Mouse (Mus musculus): Measurements from ENCODE around the gene Tia1.
"Not testable (repeated sequence)": the region's sequence is repeated elsewhere in the genome, so short reads cannot be mapped to it uniquely, and the experiment has no call there.

Gene Tia1

DNA sequence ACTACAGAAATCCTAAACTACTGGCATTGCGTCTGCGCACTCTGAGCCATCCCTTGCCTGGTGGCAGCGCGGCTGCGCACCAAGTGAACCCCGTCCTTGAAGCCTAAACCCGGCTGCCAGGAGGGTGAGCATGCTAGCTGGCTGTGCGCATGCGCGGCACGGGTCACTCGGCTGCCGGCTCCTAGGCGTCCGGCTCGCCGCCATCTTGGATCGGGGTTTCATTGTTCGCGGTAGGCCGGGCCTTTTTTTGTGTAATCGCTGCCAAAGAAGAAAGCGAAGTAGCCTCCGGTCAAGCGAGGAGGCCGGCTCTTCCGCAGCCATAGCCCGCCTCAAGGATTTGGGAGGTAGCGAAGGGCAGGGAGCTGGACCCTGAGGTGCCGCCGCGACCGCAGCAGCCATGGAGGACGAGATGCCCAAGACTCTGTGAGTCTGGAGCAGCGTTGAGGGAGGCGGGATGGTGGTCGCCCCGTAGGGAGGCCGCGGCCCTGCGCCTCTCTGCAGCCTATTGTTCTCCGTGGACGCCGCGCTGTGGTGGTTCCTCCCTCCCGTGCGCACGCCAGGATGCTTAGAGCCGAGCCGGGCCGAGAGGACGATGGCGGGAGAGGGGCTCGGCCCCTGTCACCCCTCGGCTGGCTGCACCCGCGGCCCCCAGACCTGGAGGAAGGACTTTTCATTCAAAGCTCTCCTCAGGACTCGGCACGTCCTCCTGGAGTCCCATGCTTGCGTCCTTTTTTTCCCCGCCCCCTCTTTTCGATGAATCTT, at the start of gene Tia1:
Gene Tia1, plus strand, starts transcription at position 120 of the 762 bp plus-strand sequence.
- peak; percentile 99 for DNase-seq (ENCODE audit: low read depth, low spot score)

DNA sequence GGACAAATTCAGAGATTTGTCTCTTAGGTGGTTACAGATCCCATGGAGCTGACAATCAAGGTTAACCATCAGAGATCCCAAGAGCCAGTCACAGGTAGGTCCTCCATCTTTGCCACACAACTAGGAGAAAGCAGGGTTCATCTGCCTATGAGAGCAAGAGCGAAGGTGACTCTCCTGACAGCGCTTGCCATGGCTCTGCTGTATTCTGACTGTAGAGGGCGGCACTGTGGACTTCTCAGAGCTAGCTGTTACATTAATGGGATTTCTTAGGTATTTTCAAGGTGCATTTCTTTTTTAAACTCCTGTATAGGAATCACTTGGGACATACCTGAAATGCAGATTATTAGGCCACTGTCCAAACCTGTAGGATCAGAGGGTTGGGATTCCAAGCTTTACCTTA, 49.1 kb upstream of the Tia1 start:
- DNase-seq (ENCODE audit: low read depth, low spot score), result no peak

DNA sequence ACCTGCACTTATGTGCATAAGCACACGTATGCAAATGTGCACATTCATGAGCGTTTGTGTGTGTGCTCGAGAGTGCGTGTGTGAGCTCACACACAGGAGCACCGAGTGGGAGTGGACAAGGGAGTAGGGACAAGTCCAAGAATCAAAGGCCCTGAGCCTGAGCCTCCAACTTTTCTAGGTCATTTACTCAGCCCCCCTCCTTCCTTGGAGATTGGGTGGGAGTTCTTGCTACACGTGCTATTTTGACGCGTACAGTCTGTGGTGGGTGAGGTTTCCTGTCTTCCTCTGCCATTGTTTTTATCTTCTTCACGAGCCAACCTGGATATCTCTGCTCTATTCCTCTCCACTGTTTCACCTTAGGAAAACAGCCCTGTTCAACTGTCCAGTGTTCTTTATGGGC, 47.1 kb upstream of the Tia1 start:
- no peak for DNase-seq (ENCODE audit: low read depth, low spot score)

DNA sequence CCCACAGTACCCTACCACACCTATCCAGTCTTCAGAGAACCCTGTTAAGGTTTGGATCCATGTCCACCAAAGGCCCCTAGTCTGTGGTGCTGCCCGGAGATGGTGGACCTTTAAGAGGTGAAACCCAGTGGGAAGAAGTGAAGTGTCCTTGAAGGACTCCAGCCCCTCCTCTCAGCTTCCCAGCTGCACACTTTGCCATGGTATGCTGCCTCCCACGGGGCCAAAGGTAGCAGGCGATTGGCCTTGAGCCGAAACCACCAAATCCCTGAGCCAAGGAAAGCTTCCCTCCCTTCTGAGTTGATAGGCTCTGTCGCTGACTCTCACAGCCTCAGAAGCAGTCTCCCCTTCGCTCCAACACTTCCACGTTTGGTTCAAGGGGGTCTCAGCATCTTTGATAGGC, 43.3 kb upstream of the Tia1 start:
- DNase-seq (ENCODE audit: low read depth, low spot score), result peak; percentile 14

DNA sequence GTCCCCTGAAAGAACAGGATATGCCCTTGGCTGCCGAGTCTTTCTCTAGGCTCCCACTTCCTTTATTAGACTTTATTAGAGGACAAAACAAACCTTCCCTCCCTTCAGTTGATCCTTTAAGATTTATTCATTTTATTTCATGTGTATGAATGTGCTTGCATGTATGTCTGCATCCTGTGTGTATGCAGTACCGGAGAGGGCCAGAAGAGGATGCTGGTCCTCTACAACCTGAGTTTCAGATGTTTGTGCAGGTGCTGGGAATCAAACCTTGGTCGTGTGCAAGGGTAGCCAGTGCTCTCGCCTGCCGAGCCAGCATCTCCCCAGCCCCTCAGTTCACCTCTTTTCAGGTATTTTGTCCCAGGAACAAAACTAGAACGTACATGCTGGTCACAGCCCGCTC, 42.6 kb upstream of the Tia1 start:
- peak; percentile 47 for DNase-seq (ENCODE audit: low read depth, low spot score)

DNA sequence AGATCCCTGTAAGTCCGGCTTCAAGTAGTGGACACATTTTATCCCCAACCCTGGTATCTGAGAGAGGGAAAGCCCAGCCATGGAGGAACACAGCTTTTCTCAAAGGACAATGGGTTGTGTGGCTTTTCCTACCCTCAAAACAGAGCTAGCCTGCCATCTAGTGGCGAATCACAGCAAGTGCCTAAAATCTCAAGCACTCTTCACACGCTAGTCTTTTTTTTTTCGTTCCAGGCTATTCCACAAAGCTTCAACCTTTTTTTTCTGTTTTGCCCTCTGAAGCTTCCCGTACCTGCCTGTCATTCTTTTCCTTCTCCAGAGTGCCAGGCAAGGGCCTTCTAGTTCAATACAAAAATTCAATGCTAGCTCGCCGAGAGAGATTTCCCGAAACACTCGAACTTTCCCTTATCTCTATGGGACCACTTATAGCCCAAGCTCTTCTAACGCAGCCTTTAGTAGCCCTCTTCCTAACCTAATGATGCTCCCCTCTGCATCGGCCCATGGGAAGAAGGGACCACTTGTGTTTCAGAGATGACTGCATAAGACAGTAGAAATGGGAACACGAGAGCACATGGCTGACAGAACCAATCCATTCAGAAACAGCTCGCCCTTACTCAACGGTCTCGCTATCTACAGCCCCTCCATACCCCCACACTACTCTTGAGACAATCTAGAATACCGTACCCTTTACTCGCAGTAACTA, 39.4 kb upstream of the Tia1 start:
- peak; percentile 89 for DNase-seq (ENCODE audit: low read depth, low spot score)

DNA sequence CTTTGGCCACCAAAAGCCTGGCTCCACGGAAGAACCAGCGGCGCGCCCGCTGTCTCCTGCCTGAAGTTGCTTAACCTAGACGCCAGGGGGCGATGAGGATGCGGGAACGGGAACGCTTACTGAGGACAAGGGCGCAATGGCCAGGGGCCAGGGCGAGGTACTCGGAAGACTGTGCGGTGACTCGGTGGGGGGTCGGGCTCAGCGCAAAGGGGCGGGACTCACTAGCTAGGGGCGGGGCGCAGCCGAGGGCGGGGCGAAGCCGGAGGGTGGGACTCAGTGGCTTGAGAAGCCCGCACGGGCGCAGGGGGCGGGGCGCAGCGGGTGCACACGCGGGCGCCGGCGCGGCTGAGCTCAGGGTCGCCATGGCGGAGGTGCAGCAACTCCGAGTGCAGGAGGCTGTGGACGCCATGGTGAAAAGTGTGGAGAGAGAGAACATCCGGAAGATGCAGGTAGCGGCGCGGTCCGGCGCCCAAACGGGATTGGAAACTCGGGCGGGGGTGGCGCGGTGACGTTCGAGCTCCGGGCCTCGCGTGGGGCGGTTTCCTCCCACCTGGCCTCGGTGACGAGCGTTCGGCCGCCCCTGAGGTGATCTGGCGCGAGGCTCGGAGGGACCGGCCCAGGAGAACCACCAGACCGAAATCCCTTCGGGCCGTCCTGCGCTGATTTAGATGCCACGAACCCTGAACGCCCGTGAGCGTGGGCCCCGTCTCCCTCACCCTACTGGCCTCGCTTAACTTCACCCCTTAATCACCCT, 38.5 kb upstream of the Tia1 start, which contains the start of gene Fam136a:
Gene Fam136a, plus strand, starts transcription at position 276 of the 754 bp plus-strand sequence.
- DNase-seq (ENCODE audit: low read depth, low spot score), result peak; percentile 100

DNA sequence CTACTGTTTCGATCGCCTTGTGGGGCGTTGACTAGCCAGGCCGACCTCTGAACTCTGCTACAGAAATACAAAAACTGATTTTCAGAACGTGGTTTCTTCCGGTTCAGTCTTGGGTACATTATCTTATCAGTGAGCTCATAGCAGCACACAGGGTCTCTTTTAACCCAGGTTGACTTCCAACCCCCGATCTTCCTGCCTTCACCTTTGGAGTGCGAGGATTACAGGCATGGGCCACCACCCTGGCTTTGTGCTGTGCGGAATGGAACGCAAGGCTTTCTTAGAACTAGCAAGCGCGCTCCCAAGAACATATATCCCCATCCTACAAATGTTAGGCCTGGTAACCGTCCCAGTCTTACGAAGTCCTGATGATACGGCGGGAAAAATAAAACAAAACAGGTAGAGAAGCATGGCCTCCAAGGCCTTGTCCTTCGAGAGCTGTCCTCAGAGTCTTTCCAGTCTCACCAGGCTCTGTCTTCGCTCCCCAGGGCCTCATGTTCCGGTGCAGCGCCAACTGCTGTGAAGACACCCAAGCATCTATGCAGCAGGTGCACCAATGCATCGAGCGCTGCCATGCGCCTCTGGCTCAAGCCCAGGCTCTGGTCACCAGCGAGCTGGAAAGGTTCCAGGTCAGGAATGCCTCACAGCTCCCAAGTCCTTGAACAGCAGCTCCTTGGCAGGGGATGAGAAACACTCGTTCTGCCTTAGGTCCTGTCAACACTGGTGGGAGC, 37.7 kb upstream of the Tia1 start:
- peak; percentile 43 for DNase-seq (ENCODE audit: low read depth, low spot score)

DNA sequence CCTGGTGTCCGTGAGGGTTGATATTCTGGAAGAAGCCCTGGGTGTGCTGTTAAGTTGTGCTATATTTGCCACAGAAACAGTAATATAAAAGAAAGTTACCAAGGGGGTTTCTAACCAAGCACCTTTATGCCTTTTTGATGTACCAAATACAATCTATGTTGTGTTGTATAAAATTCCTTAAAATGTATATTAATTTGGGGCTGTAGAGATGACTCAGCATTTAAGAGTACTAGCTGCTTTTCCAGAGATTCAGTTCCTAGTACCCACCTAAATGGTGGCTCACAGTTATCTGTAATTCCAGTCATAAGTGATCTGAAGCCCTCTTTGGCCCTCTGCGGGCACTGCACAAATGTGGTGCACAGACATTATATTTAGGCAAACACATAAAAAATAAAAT, 37.2 kb upstream of the Tia1 start:
- no peak for DNase-seq (ENCODE audit: low read depth, low spot score)

DNA sequence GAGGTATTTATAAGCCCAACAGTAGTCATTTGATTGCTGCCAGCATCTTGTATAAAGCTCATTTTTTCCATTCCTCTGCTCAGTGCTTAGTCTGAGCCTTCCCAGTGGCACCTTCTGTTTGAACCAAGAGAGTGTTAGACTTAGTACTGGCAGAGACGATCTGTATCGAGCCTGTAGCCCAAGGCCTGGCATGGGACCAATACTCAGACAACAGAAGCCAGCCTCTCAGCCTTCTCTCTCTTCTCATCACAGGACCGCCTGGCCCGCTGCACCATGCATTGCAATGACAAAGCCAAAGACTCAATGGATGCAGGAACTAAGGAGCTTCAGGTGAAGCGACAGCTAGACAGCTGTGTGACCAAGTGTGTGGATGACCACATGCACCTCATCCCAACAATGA, 35.5 kb upstream of the Tia1 start:
- DNase-seq (ENCODE audit: low read depth, low spot score), result no peak

DNA sequence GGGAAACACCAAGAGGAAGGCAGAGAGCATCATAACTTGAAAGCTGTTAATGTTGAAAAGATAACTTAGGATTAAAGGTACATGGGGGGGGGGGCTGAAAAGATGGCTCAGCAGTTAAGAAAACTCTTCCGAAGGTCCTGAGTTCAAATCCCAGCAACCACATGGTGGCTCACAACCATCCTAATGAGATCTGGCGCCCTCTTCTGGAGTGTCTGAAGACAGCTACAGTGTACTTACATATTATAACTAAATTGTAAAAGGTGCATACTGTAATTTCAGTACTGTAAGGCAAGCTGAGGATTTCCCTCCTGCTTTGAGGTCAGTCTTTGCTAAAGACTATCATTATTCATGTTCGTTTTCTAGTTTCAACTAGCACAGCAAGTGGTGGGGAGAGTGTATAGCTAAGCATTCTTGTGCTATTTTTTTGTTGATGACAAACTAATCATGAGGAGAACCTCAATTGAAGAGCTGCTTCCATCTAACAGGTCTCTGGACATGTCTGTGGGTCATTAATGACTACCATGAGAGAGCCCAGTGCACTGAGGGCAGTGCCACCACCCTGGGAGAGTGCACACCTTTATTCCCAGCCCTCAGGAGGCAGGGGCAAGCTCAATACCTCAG, 33.8 kb upstream of the Tia1 start:
- DNase-seq (ENCODE audit: low read depth, low spot score), result peak; percentile 57

DNA sequence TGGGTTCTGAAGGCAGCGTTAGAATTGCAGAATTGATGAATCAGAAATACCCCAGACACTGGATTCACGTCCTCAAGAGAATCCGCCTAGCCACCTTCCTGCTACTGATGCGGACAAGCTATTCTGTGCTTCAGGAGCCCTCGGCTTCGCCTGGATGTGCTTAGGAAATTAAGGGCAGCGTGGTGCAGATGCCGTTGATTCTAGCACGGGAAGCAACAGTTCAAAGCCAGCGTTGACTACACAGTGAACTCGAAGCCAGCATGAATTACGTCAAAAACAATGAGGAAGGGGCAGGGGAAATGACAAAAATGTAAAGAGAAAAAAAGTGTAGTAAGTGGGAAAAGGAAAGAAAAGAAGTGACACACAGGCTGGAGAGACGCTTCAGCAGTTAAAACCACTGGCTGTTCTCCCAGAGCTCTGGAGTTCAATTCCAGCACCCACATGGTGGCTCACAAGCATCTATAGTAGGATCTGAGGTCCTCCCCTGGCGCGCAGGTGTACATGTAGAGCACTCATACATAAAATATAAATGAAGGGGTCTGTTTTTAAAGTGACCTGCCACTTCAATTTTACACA, 33.2 kb upstream of the Tia1 start, which contains the start of gene Snrpg:
Gene Snrpg, plus strand, starts transcription at position 541 of the 576 bp plus-strand sequence.
- peak; percentile 25 for DNase-seq (ENCODE audit: low read depth, low spot score)

DNA sequence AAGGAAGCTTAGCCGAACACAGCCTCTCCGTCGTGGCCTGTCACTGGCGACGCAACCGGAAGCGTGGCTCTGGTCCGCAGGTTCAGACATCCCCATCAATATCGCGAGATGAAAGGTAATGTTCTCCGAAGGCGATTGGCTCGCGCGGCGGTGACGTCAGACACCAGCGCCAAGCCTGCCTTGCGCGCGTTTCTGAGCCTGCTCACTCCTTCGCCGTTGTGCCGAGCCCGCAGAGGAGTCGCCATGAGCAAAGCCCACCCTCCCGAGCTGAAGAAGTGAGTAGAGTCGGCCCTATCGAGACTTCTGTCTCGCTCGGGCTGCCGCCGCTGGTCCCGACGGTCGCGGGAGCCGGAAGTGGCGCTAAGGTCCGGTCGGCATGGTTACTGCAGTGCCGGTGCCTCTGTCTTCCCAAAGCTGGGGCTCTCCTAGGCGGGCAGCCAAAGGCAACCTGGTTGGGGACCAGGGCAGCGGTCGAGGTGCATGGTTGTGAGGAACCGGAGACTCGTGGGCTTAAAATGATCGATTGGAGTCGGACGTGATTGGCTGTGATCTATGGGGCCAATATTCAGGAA, 32.6 kb upstream of the Tia1 start:
- DNase-seq (ENCODE audit: low read depth, low spot score), result peak; percentile 98

DNA sequence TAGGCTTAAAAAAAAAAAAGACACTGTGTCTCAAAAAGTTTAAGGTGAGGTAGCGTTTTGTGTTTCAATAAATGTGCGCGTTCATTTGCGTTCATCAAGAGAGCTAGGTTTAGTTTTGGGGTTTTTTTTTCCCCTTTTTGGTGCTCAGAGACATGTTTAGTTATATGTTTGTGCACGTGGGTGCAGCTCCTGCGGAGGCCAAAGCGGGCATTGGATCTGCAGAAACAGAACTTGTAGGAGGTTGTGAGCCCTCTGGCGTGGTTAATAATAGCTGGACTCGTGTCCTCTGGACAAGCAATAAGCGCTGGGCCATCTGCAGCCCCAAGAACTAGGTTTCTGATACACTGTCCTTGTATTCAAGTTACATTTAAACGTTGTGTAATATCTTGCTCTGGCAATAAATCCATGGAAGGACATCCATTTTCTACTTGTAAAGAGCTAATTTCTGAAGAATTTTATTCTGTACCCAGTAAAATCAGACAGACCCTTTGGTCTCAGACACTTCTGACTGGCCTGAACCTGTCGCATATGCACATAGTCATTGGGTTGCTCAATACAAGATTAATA, 32.0 kb upstream of the Tia1 start:
- DNase-seq (ENCODE audit: low read depth, low spot score), result no peak

DNA sequence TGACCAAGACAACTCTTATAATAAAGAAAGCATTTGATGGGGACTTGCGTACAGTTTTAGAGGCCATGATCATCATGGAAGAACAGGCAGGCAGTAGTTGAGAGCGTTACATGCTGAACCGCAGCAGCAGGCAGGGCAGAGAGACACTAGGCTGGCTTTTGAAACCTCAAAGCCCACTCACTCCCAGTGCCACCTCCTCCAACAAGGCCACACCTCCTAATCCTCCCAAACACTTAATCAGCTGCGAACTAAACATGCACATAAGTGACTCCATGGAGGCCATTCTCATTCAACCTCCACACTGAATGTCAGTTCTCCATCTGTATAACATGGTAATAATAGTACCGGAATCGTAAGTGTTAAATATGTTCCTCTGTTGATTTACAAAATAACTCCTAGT, 30.5 kb upstream of the Tia1 start:
- peak; percentile 54 for DNase-seq (ENCODE audit: low read depth, low spot score)

DNA sequence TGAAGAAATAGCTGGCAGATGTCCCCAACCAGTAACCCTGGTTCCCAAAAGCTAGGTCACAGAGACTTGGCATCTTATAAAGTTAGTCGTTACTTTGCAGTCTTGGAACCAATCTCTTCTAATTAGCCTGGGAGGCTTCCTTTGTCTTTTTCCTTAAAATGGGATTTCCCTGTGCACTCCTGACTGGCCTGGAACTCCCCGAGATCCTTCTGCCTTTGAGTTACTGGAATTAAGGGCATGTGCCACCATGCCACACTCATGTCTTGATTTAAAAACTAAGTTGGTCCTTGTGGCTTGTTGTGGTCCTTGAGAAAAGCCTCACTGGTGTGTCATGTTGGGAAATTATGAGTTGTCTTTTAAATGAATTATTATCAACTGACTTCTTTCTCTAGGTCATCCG, 25.7 kb upstream of the Tia1 start:
- no peak for DNase-seq (ENCODE audit: low read depth, low spot score)

DNA sequence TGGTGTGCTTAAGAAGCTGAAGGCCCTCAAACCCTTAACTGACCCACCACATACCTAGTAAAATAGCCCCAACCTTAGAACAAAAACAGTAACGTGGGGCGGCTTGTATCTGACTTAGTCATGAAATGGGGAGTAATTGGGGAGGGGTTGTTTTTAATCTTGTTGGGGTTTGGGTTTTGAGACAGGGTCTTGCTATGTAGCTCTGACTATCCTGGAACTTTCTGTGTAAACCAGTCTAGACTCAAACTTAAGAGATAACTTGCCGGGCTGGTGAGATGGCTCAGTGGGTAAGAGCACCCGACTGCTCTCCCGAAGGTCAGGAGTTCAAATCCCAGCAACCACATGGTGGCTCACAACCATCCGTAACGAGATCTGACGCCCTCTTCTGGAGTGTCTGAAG, 23.9 kb upstream of the Tia1 start:
- not testable (repeated sequence) for DNase-seq (ENCODE audit: low read depth, low spot score)

DNA sequence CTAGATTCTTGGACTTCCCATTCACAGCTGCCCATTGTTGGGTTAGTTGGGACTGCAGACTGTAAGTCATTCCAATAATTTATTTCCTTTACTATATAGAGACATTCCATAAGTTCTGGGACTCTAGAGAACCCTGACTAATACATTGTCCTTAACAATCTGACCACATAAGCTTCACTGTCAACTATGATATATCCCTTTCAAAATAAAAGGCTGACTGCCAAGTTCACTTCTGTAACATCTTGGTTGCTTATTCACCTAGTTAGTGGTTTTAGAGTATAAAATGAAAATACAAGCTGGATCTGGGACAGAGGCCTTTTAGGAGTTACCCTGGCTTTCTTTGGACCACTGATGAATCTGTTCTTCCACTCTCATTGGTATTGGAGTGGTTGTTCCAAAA, 21.5 kb upstream of the Tia1 start:
- DNase-seq (ENCODE audit: low read depth, low spot score), result no peak

DNA sequence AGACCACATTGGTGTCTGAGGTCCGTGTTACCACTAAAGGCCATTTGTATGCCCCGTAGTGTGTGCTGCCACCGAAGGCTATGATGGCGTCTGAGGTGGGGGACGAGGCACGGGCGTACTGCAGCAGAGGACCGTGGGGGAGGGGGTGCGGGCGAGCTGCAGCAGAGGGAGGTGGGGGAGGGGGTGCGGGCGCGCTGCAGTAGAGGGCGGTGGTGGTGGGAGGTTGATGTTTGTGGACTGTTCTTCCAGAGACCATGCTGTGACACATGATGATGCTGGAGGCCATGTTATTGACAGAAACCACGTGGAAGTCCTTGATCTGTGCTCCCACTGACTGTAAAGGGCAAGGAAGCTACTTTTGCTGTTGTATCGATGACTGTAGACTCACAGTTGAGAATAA, 20.6 kb upstream of the Tia1 start:
- DNase-seq (ENCODE audit: low read depth, low spot score), result no peak

DNA sequence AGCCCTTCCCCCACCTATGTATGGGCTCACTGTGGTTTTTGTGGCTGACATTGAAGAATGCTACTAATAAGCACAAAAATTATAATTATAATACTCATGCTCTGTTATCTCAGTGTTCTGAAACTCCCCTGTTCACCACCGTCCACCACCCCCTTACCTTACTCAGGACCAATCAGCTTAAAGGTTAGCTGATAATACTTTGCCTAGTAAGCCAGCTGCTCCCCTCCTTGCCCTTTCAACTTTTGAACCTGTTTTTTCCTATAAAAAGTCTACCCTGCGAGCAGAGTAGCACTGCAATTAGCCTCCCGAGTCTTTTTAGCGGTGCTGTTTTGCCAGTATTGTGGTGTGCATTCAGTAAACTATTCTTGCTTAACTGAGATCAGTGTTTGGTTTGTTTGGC, 19.3 kb upstream of the Tia1 start:
- no peak for DNase-seq (ENCODE audit: low read depth, low spot score)

Data from ZHBTc4 (cell line).